Mouse (Mus musculus) left cerebral cortex, postnatal 4 days (tissue): ENCODE results near the gene Klf2. TPM values are rescaled to one million over a fixed set of nuclear protein-coding genes. Genes with fewer than 3 reads are reported as not detected.

Source experiments
- DNase-seq: peaks from one replicate; pipeline ENCODE4 v3.0.0-alpha.2; 2022
- intact Hi-C: fragments of 180-260 bp; cut with DNase I; formaldehyde crosslinking; loops from one replicate; pipeline ENCODE4 v1.15.1; 2025
- total RNA-seq, 2 experiments: library from RNA; stranded (reverse); gene quantifications; 2 replicates each; pipeline ENCODE4 v1.2.3; 2021

Klf2 gene
- total RNA-seq, 2 experiments from 2014 or later = 13.1 to 15.1 TPM

- no peak for DNase-seq
- intact Hi-C loops = no loop called here
These were observed 12.1 kb downstream of the Klf2 start for GRCm38 (mm10) chr8:72330806-72331516.

- no peak for DNase-seq
- intact Hi-C loops = no loop called here
These were observed 12.8 kb downstream of the Klf2 start for GRCm38 (mm10) chr8:72331631-72332030.

GRCm38 (mm10) chr8:72333429-72334143, 14.8 kb downstream of the Klf2 start:
- no peak for DNase-seq
- intact Hi-C loops = no loop called here

- no peak for DNase-seq
- intact Hi-C loops = no loop called here
These were observed 15.4 kb downstream of the Klf2 start for GRCm38 (mm10) chr8:72334144-72334641.

- DNase-seq = no peak
- intact Hi-C loops = no loop called here
These were observed 17.4 kb downstream of the Klf2 start for GRCm38 (mm10) chr8:72336273-72336672.

GRCm38 (mm10) chr8:72337034-72337433, 18.2 kb downstream of the Klf2 start:
- no peak for DNase-seq
- intact Hi-C loops = no loop called here

- no peak for DNase-seq
- intact Hi-C loops = no loop called here
These were observed 23.9 kb downstream of the Klf2 start for GRCm38 (mm10) chr8:72342556-72343300.

GRCm38 (mm10) chr8:72343725-72344124, 24.9 kb downstream of the Klf2 start:
- DNase-seq = no peak
- intact Hi-C loops = no loop called here

GRCm38 (mm10) chr8:72347553-72347952, 28.7 kb downstream of the Klf2 start:
- intact Hi-C loops = no loop called here
- DNase-seq = no peak

GRCm38 (mm10) chr8:72348114-72348513, 29.3 kb downstream of the Klf2 start:
- DNase-seq = no peak
- intact Hi-C loops = no loop called here

- intact Hi-C loops = no loop called here
- DNase-seq = no peak
These were observed 30.1 kb downstream of the Klf2 start for GRCm38 (mm10) chr8:72348956-72349355.

GRCm38 (mm10) chr8:72349838-72350237, 31.0 kb downstream of the Klf2 start:
- no peak for DNase-seq
- intact Hi-C loops = no loop called here

GRCm38 (mm10) chr8:72350727-72351126, 31.9 kb downstream of the Klf2 start:
- DNase-seq = no peak
- intact Hi-C loops = no loop called here

GRCm38 (mm10) chr8:72351405-72352005, 32.7 kb downstream of the Klf2 start:
- intact Hi-C loops = no loop called here
- DNase-seq = no peak

GRCm38 (mm10) chr8:72352951-72353699, 34.3 kb downstream of the Klf2 start:
- intact Hi-C loops = no loop called here

GRCm38 (mm10) chr8:72353700-72354045, 34.8 kb downstream of the Klf2 start:
- intact Hi-C loops = no loop called here
- DNase-seq = no peak

More at GRCm38 (mm10) chr8:72352951-72353699, 34.3 kb downstream of the Klf2 start:
- no peak for DNase-seq

GRCm38 (mm10) chr8:72354272-72354671, 35.4 kb downstream of the Klf2 start:
- intact Hi-C loops = no loop called here

GRCm38 (mm10) chr8:72356593-72356992, 37.8 kb downstream of the Klf2 start:
- intact Hi-C loops = no loop called here
- no peak for DNase-seq

More at GRCm38 (mm10) chr8:72354272-72354671, 35.4 kb downstream of the Klf2 start:
- DNase-seq = no peak

GRCm38 (mm10) chr8:72360162-72360561, 41.3 kb downstream of the Klf2 start:
- intact Hi-C loops = loop anchor here (10.0 kb wide), 2 partner anchors 95 to 185 kb away; no protein-coding TSS in a partner anchor
- no peak for DNase-seq

- no peak for DNase-seq
- intact Hi-C loops = loop anchor here (10.0 kb wide), 2 partner anchors 98 to 188 kb away; no protein-coding TSS in a partner anchor
These were observed 43.9 kb downstream of the Klf2 start for GRCm38 (mm10) chr8:72362754-72363153.
